7 mouse cellular contexts compared by ENCODE assay signal in the genomic region with DNA sequence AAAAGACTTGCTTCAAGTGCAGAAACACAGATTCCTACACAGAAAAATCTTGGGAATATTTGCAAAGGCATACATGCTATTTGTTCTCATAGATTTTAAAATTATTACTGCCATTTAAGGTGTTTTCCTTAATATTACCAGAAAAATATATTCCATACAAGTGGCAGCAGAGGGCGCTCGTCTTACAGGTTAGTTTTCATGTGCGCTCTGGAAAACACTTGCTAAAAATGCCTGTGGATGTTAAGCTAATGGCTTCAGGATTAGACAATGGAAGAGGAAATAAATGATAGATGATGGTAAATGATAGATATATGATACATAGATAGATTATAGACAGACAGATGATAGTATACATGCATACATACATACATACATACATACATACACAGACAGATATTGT. TPM values are rescaled to one million over a fixed set of nuclear protein-coding genes. Genes with fewer than 3 reads are reported as not detected.
DNase-seq lines count a peak whose midpoint lies in the region; ATAC-seq and TF ChIP-seq lines count a peak whose summit lies in the region.

No protein-coding gene starts in this region.

- ATAC-seq in forebrain, embryonic 12.5 days (ENCODE audit: low FRiP score), result 0 out of 2 replicates have a peak, but pooled peaks have one; percentile 20

- no peak overlapping the region for H3K27ac ChIP-seq in kidney, adult 2 months (ENCODE audit: insufficient read depth, low read depth, low read length)
- H3K27ac ChIP-seq in forebrain, embryonic 12.5 days, result no peak overlapping the region
- H3K27ac ChIP-seq in small intestine, adult 2 months (ENCODE audit: insufficient read depth, low read depth, low read length), result no peak overlapping the region

- TF ChIP-seq POLR2A in kidney, adult 2 months (IDR thresholded peaks at IDR 0.05; ENCODE audit: low read depth, low read length), result no peak
- no peak for TF ChIP-seq POLR2A in small intestine, adult 2 months (IDR thresholded peaks at IDR 0.05; ENCODE audit: low read depth, low read length)

- no peak overlapping the region for H3K4me2 ChIP-seq in forebrain, embryonic 12.5 days

- no peaks in the 10 kb centered on the region for H3K36me3 ChIP-seq in kidney, adult 2 months (ENCODE audit: control insufficient read depth, insufficient read depth, low read length)
- H3K36me3 ChIP-seq in forebrain, embryonic 12.5 days (replicated peaks), result no peaks in the 10 kb centered on the region
- no peaks in the 10 kb centered on the region for H3K36me3 ChIP-seq in small intestine, adult 2 months (ENCODE audit: control insufficient read depth, insufficient read depth, low read length)

- no peaks in the 10 kb centered on the region for H3K9me3 ChIP-seq in forebrain, embryonic 12.5 days

- H3K4me3 ChIP-seq in kidney, adult 2 months (ENCODE audit: insufficient read depth, low read depth, low read length), result no peak overlapping the region
- no peak overlapping the region for H3K4me3 ChIP-seq in forebrain, embryonic 12.5 days (replicated peaks)
- H3K4me3 ChIP-seq in small intestine, adult 2 months (ENCODE audit: low read depth, low read length), result no peak overlapping the region

- under 1% methylated on average over 3 of the region's 3 CpGs for WGBS in kidney, adult 2 months
- 2% methylated on average over 3 of the region's 3 CpGs for WGBS in forebrain, embryonic 12.5 days
- WGBS in small intestine, adult 2 months, result 1% methylated on average over 3 of the region's 3 CpGs

- no peaks in the 10 kb centered on the region for H3K4me1 ChIP-seq in kidney, adult 2 months (ENCODE audit: control insufficient read depth, insufficient read depth, low read length)
- no peaks in the 10 kb centered on the region for H3K4me1 ChIP-seq in forebrain, embryonic 12.5 days
- peaks cover 16% of the 10 kb centered on the region; the same call in 1 of the 2 replicates for H3K4me1 ChIP-seq in small intestine, adult 2 months (ENCODE audit: control insufficient read depth, insufficient read depth, insufficient read length, low read length)

- H3K27me3 ChIP-seq in kidney, adult 2 months (replicated peaks; ENCODE audit: control insufficient read depth, insufficient read depth, low read length), result no peaks in the 10 kb centered on the region
- no peaks in the 10 kb centered on the region for H3K27me3 ChIP-seq in forebrain, embryonic 12.5 days
- H3K27me3 ChIP-seq in small intestine, adult 2 months (ENCODE audit: control insufficient read depth, insufficient read depth, low read length), result no peaks in the 10 kb centered on the region

- TF ChIP-seq CTCF in kidney, adult 2 months (conservative IDR thresholded peaks at IDR 0.05; ENCODE audit: insufficient read depth, insufficient read length, low read depth, low read length), result peak; percentile 30; the same call in 1 of the 2 replicates
- TF ChIP-seq CTCF in small intestine, adult 2 months (IDR thresholded peaks at IDR 0.05; ENCODE audit: extremely low read depth, insufficient read length, insufficient replicate concordance, low read depth, low read length), result 0 out of 2 replicates have a peak, but pooled peaks have one; percentile 3

- peak; percentile 48 for DNase-seq in kidney, adult 2 months
- no peak for DNase-seq in kidney, adult 11 months
- peak; percentile 51 for DNase-seq in ES-CJ7 (ENCODE audit: low read depth, low spot score)
- peak; percentile 53 to 72 for DNase-seq in adrenal gland, postnatal 36 days
- peak; percentile 33 to 42 for DNase-seq in lung, adult 18-20 months

- H3K9ac ChIP-seq in forebrain, embryonic 12.5 days, result no peak overlapping the region

RNA-seq across cellular contexts. Expression of a gene that starts 37.6 kb away (rescaled TPM):
- polyA plus RNA-seq in kidney, adult 2 months (2012; rRNA removed), result 1.5 and 1.9 TPM in 2 replicates
- total RNA-seq in adrenal gland, postnatal 36 days (2021), result 1 to 10 TPM in 1 of 2 experiments, under 1 TPM in 1; 0.99 to 1.4 TPM
- 1.6 and 1.7 TPM in 2 replicates for polyA plus RNA-seq in forebrain, embryonic 12.5 days (2016; fragmentation: Nextera tagmentation; extraction: Ambion mirVana)
- polyA plus RNA-seq in small intestine, adult 2 months (2012; rRNA removed), result 4.2 and 8.8 TPM in 2 replicates
